Mouse (Mus musculus) megakaryocyte, embryonic 14.5 days (primary cell): Measurements from ENCODE around the gene Galnt15. TPM values are rescaled to one million over a fixed set of nuclear protein-coding genes. Genes with fewer than 3 reads are reported as not detected.

Experiments used
- H3K27me3 ChIP-seq: replicated peaks from 2 replicates; pipeline ENCODE3; 2012; ENCODE audit warnings: inconsistent platforms
- H3K36me3 ChIP-seq: replicated peaks from 2 replicates; pipeline ENCODE3; 2012; ENCODE audit warnings: low read length, inconsistent platforms, mixed read lengths
- H3K4me1 ChIP-seq: 2 replicates; pipeline ENCODE4 v1.6.1; 2012; ENCODE audit warnings: inconsistent platforms
- H3K4me3 ChIP-seq: replicated peaks from 2 replicates; pipeline ENCODE3; 2012; ENCODE audit warnings: moderate library complexity, mild to moderate bottlenecking, inconsistent platforms
- H3K9me3 ChIP-seq: 2 replicates; pipeline ENCODE4 v1.6.1; 2012; ENCODE audit warnings: inconsistent platforms
- FLI1 ChIP-seq: IDR thresholded peaks from 2 replicates; pipeline ENCODE4 v1.6.1; 2012; ENCODE audit warnings: low read length, inconsistent platforms, mixed read lengths
- GATA1 ChIP-seq: IDR thresholded peaks from 3 replicates; pipeline ENCODE4 v1.6.1; 2012; ENCODE audit warnings: mixed read lengths, low read length, inconsistent platforms, borderline replicate concordance
- polyA plus RNA-seq: library from polyadenylated mRNA; stranded (reverse); fragments of >175 nt; gene quantifications from 2 replicates; pipeline ENCODE4 v1.2.3, GENCODE M21; 2012; ENCODE audit warnings: low replicate concordance; ENCODE audit not compliant: insufficient read depth

The Galnt15 gene
- polyA plus RNA-seq, 1 experiment, result not detected

- TF ChIP-seq FLI1 (no peak), GATA1 (no peak)
These were observed 32.6 kb downstream of the Galnt15 start for GRCm38 (mm10) chr14:32061398-32061797.

GRCm38 (mm10) chr14:32072807-32073206, 44.0 kb downstream of the Galnt15 start:
- Histone ChIP-seq H3K9me3 (peaks cover 25% of the 10 kb centered on the region), H3K36me3 (no peaks in the 10 kb centered on the region), H3K4me3 (peak overlapping the region; percentile 78), H3K4me1 (peaks cover 43% of the 10 kb centered on the region), H3K27me3 (peaks cover 12% of the 10 kb centered on the region)
- TF ChIP-seq FLI1, result no peak
- TF ChIP-seq GATA1, result no peak

More at GRCm38 (mm10) chr14:32061398-32061797, 32.6 kb downstream of the Galnt15 start:
- Histone ChIP-seq H3K27me3 (peaks cover 31% of the 10 kb centered on the region), H3K9me3 (peaks cover 28% of the 10 kb centered on the region), H3K36me3 (no peaks in the 10 kb centered on the region), H3K4me1 (peaks cover 4% of the 10 kb centered on the region), H3K4me3 (no peak overlapping the region)

GRCm38 (mm10) chr14:32073211-32073685, 44.5 kb downstream of the Galnt15 start:
- peaks cover 10% of the 10 kb centered on the region for H3K27me3 ChIP-seq
- H3K4me3 ChIP-seq, result peak overlapping the region; percentile 78
- H3K36me3 ChIP-seq, result no peaks in the 10 kb centered on the region
- TF ChIP-seq GATA1 (no peak; the same call in 2 of the 3 replicates), FLI1 (no peak)
- peaks cover 43% of the 10 kb centered on the region for H3K4me1 ChIP-seq
- H3K9me3 ChIP-seq, result peaks cover 21% of the 10 kb centered on the region

GRCm38 (mm10) chr14:32073901-32074300, 45.1 kb downstream of the Galnt15 start:
- H3K27me3 ChIP-seq, result peaks cover 4% of the 10 kb centered on the region
- peak overlapping the region; percentile 59 for H3K4me3 ChIP-seq
- H3K4me1 ChIP-seq, result peaks cover 43% of the 10 kb centered on the region
- TF ChIP-seq FLI1, result no peak
- no peak for TF ChIP-seq GATA1
- peaks cover 15% of the 10 kb centered on the region for H3K9me3 ChIP-seq
- no peaks in the 10 kb centered on the region for H3K36me3 ChIP-seq

- TF ChIP-seq FLI1 (no peak), GATA1 (no peak)
- Histone ChIP-seq H3K4me3 (no peak overlapping the region), H3K36me3 (peaks cover 23% of the 10 kb centered on the region), H3K4me1 (peaks cover 43% of the 10 kb centered on the region), H3K27me3 (peaks cover 2% of the 10 kb centered on the region), H3K9me3 (no peaks in the 10 kb centered on the region)
These were observed 48.2 kb downstream of the Galnt15 start for GRCm38 (mm10) chr14:32076896-32077575.

GRCm38 (mm10) chr14:32081026-32081425, 52.2 kb downstream of the Galnt15 start:
- TF ChIP-seq GATA1 (no peak), FLI1 (no peak)
- H3K9me3 ChIP-seq, result no peaks in the 10 kb centered on the region

GRCm38 (mm10) chr14:32082891-32083290, 54.1 kb downstream of the Galnt15 start:
- Histone ChIP-seq H3K4me1 (peaks cover 23% of the 10 kb centered on the region), H3K27me3 (no peaks in the 10 kb centered on the region), H3K36me3 (peaks cover 39% of the 10 kb centered on the region), H3K4me3 (no peak overlapping the region), H3K9me3 (no peaks in the 10 kb centered on the region)
- no peak for TF ChIP-seq FLI1
- no peak for TF ChIP-seq GATA1

More at GRCm38 (mm10) chr14:32081026-32081425, 52.2 kb downstream of the Galnt15 start:
- no peak overlapping the region for H3K4me3 ChIP-seq
- H3K36me3 ChIP-seq, result peaks cover 39% of the 10 kb centered on the region
- peaks cover 24% of the 10 kb centered on the region for H3K4me1 ChIP-seq
- no peaks in the 10 kb centered on the region for H3K27me3 ChIP-seq

GRCm38 (mm10) chr14:32083466-32083865, 54.7 kb downstream of the Galnt15 start:
- Histone ChIP-seq H3K4me3 (no peak overlapping the region), H3K4me1 (peaks cover 24% of the 10 kb centered on the region)
- TF ChIP-seq GATA1 (no peak), FLI1 (no peak)

GRCm38 (mm10) chr14:32084761-32085485, 56.1 kb downstream of the Galnt15 start, which contains the start of gene Oxnad1:
Oxnad1 (plus strand) TSS chr14:32085374.
- Histone ChIP-seq H3K36me3 (peaks cover 44% of the 10 kb centered on the region), H3K4me3 (peak within 1 kb of the TSS; percentile 96), H3K9me3 (no peaks in the 10 kb centered on the region), H3K4me1 (peaks cover 39% of the 10 kb centered on the region), H3K27me3 (no peaks in the 10 kb centered on the region)
- TF ChIP-seq GATA1, result no peak
- TF ChIP-seq FLI1, result no peak

More at GRCm38 (mm10) chr14:32083466-32083865, 54.7 kb downstream of the Galnt15 start:
- Histone ChIP-seq H3K36me3 (peaks cover 40% of the 10 kb centered on the region), H3K9me3 (no peaks in the 10 kb centered on the region), H3K27me3 (no peaks in the 10 kb centered on the region)

- Histone ChIP-seq H3K4me3 (peak within 1 kb of the TSS; percentile 96), H3K4me1 (peaks cover 46% of the 10 kb centered on the region), H3K27me3 (no peaks in the 10 kb centered on the region), H3K9me3 (no peaks in the 10 kb centered on the region), H3K36me3 (peaks cover 44% of the 10 kb centered on the region)
- TF ChIP-seq FLI1 (peak; percentile 67; the same call in 1 of the 2 replicates), GATA1 (no peak)
These were observed 56.9 kb downstream of the Galnt15 start, which contains the start of gene Dph3 for GRCm38 (mm10) chr14:32085486-32086201. Dph3 (minus strand) TSS chr14:32085729.
